Mouse (Mus musculus): ENCODE results near the gene Fhl3.
"Not testable (repeated sequence)": the region's sequence is repeated elsewhere in the genome, so short reads cannot be mapped to it uniquely, and the experiment has no call there.

The Fhl3 gene

DNA sequence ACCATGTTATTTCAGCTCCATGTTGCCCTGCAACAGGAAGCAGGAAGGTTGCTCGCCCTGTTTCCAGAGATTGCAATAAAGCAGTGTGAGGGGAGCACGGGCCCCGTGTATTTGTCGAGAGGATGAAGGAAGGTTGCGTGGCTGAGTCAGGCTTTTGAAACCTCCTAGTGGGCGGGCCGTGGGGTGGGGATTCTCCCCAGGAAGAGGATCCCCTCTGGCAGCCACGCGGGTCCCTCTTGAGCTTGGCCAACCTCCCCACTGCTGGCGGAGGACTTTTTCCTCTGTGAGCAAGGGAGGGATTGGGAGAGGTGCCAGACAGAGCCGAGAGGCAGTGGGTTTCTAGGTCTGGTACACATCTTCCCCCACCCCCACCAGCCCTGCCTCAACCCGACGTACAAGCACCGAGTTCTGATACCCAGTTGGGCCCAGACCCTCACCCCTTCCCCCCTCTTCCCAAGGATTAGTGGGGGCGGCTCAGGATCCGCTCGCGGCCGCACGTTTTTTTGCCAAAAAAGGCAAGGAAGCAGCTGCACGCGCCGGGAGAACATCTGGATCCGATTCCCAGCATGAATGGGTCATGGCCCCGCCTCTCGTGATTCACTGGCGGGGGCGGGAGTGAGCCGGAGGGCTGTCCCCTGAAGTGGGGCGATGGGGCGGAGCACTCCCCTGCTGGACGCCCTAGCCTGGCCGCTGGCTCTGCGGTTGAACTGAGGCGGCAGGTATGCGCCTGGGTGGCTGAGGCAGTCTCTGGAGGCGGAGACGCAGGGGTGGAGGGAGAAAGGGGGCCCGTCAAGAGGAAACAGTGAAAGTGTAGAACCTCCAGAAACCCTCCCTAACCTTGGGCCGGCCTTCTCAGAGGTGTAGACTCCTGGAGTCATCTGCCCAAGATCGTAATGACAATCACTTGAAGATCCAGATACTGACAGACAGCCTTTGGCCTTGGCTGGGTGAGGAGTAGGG is 8.3 kb downstream of the Fhl3 start:
- peak; percentile 90 for DNase-seq (ENCODE audit: low spot score)

GRCm38 (mm10) chr4:124709961-124710446 is 9.5 kb downstream of the Fhl3 start:
- DNase-seq (ENCODE audit: low spot score), result peak; percentile 42

GRCm38 (mm10) chr4:124710776-124711291 is 10.3 kb downstream of the Fhl3 start:
- DNase-seq (ENCODE audit: low spot score), result no peak

GRCm38 (mm10) chr4:124712618-124713017 is 12.1 kb downstream of the Fhl3 start:
- DNase-seq (ENCODE audit: low spot score), result no peak

DNA sequence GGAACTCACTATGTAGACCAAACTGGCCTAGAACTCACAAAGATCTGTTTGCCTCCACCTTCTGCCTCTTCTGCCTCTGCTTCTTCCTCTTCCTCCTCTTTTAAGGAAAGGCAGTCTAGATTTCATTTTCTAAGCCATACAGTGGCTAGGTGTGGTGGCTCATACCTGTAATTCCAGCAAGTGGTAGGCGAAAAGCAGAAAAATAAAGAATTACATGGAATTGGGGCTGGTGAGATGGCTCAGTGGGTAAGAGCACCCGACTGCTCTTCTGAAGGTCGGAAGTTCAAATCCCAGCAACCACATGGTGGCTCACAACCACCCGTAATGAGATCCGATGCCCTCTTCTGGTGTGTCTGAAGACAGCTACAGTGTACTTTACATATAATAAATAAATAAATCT is 13.3 kb downstream of the Fhl3 start:
- DNase-seq (ENCODE audit: low spot score), result not testable (repeated sequence)

DNA sequence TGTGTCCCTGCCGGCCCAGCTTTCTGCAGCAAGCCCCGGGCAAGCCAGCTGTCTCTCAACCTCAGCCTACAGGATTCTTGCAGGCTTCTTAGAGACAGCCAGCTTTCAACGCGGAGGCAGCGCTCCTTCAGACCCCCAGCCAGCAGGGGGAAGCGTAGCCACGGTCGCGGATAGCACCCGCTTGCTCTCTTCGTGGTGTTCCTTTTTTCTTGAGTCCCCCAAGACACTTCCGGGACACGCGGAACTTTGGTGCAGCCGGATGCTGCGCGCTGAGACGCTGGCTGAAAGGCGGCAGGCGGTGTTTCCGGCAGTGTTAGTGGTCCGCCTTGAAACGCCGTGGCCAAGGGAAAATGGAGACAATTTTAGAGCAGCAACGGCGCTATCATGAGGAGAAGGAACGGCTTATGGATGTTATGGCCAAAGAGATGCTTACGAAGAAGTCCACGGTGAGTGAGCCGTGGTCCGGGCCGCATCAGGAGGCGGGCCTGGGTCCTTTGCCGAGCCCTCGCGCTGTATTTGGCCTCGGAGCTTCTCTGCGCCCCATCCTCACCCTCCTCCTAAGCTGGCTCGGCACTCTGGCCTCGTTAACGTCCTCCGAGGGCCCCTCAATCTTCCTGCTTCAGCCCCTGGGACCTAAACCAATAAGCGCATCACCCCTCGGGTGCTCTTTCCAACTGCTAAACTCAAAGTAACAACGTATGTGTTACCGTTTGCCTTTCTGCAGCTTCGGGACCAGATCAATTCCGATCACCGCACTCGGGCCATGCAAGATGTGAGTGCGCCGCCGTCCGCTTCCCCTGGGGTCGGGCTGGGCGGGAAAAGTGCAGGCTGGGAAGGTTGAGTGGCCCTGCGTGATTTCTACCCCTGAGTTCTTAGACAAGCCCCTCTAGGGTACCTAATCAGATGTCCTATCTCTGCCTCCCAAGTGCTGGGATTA is 14.3 kb downstream of the Fhl3 start, which contains the start of gene Sf3a3:
TSS of gene Sf3a3 (plus strand) at position 232 of the 937 bp plus-strand sequence.
- peak; percentile 93 for DNase-seq (ENCODE audit: low spot score)

DNA sequence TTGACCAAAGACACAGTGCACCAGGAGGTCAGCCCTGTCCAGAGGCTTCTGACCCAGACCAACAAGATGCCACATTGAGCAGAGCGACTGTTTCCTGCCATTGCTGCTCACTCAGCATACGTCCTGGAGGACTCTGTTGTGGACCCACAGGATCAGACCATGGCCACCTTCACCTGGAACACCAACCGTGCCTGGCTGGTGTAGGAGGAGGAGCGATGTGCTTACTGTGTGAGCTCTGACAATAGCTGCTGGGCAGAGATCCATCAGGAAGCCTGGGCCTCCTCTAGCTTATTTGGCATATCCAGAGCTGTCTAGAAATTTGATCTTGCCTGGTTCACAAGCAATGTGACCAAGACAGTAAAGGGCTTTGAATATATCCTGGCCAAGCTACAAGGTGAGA is 18.6 kb downstream of the Fhl3 start:
- no peak for DNase-seq (ENCODE audit: low spot score)

- DNase-seq (ENCODE audit: low spot score), result no peak
These were observed 25.6 kb downstream of the Fhl3 start for GRCm38 (mm10) chr4:124726121-124726520.

DNA sequence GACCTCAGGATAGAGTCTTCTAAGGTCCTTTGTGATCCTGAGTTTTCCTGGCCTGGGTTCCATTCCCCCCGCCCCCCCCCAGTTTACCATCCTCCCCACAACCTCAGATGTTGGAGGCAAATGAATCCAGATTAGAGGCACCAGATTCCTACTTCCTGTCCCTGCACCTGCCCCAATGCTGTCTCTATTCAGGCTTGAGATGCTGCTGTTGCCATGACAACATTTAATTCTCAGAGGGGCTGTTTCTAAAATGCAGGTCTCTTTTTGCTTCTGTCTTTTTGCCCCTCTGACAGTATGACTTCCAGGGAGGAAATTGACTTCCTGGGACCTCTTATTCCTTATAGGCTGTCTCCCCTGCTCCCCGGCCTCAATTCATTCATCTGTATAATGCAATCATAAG is 36.5 kb downstream of the Fhl3 start:
- DNase-seq (ENCODE audit: low spot score), result no peak

DNA sequence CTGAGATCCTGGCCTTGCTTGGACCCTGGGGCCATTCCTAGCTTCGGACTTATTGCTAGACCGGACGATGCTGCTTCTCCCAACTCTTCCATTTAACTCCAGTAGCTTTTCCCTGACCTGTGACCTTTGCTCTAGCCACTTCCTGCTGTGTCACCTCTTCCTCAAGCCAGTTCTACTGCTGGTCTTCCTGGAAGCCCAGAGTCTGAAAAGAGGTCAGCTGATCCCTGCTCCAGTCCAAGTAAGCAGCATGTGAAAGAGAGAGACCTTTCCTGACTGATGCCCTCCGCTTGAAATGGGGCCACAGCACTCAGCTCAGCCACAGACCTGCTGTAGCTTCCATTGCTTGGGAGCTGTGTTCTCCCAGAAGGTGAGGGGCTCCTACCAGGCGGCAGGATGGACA is 37.0 kb downstream of the Fhl3 start:
- no peak for DNase-seq (ENCODE audit: low spot score)

GRCm38 (mm10) chr4:124738013-124738412 is 37.5 kb downstream of the Fhl3 start:
- no peak for DNase-seq (ENCODE audit: low spot score)

- no peak for DNase-seq (ENCODE audit: low spot score)
These were observed 38.3 kb downstream of the Fhl3 start for GRCm38 (mm10) chr4:124738783-124739182.

DNA sequence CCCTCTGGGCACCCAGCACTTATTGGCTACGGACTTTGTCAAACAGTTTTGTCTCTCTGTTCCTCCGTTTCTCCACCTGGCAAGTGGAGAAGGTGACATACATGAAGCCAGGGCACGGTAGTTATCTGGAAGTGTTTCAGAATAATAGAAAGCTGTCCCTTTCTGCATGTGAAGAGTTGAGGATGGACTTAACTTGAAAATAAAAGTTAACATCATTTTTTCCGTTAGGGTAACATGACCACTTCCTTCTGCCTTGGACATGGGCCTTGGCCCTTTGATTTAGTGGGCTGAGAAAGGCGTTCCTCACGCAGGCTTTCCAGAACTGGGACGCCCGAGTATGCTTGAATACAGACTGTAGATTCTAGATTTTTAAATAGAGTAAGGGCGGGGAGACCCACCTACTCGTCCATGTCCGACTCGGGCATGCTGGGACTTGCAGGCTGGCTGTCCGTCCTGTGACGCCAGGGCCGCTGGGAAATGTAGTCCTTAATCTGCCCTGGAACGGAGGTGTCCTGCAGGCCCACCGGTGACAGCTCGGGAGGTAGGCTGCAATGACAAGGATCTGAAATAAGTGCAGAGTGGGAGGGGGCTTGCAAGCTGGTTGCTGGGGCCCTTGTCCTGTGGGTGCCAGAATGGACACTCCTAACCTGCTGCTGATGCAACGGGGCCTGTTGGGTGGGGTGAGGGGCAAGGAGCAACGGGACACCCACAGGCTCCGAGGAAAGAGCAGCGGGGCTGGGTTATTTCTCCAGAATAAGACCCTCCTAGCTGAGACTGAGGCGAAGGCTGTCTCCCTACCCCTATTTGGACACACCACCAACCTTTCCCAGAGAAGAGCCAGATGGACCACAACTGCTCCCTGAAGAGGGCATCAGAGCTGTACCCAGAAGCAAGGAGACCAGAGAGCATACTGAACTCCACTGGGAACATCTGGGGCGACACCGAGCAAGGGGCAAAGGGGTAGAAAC is 41.2 kb downstream of the Fhl3 start, which contains the start of gene Inpp5b:
TSS of gene Inpp5b (plus strand) at position 475 of the 968 bp plus-strand sequence.
- peak; percentile 78 for DNase-seq (ENCODE audit: low spot score)

- DNase-seq (ENCODE audit: low spot score), result no peak
These were observed 42.3 kb downstream of the Fhl3 start for GRCm38 (mm10) chr4:124742839-124743238.

DNA sequence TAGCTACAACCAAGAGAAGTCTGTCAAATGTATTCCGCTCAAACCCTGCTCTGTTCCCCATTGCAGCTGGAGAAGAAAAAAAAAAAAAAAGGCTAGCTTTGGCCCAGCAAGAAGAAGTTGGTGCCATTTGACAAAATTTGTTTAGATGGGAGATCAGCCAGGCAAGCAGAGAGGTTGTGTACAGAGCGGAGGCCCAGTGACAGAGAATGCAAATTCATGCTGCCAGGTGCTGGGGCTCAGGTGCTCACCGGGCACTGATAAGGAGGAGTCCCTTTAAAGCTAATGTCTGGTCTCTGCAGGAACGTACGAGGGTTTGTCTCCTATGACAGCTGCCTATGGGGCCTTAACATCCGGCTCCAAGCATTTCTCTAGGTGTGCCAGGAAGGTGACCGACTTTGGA is 46.1 kb downstream of the Fhl3 start:
- no peak for DNase-seq (ENCODE audit: low spot score)

DNA sequence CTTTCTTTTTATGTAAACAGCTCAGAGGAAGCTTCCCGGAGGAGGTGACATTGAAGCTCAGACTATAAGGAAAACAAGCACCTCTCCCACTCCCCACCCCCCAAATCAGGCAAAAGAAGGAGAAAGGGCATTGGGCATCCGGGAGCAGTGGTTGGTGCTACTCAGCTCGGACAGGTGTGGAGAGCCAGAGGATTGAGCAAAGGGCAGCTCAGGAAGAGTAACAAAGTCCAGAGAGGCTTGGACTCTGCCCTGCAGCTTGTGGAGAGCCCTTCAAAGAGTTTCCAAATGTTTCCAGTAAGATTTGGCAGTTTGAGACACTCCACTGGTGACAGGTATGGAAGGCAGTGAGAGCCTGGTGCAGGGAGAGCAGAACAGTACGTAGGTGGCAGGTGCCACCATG is 47.4 kb downstream of the Fhl3 start:
- DNase-seq (ENCODE audit: low spot score), result no peak

- DNase-seq (ENCODE audit: low spot score), result peak; percentile 98
These were observed 51.1 kb downstream of the Fhl3 start for GRCm38 (mm10) chr4:124751300-124752250.

- no peak for DNase-seq (ENCODE audit: low spot score)
These were observed 52.0 kb downstream of the Fhl3 start for GRCm38 (mm10) chr4:124752281-124753199.

DNA sequence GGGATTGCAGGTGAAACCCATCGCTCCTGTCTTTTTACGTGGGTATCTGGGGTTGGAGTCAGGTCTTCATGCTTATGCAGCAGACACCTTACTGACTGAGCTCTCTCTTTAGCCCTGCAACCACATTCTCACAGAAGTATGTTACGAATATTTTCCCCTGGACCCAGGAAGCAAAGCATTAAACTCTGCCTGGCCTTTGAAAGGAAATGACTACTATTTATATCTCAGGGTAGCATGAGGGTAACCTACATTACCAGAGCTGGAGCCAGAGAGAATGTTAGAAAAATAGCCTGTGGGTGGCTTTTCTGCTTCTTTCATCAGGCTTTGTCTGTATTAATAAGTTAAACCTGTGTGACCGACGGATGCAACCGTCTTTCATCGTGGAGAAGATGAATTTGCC is 55.0 kb downstream of the Fhl3 start:
- no peak for DNase-seq (ENCODE audit: low spot score)
